Mouse (Mus musculus): ENCODE data around the gene Ap1s2. TPM values are rescaled to one million over a fixed set of nuclear protein-coding genes. Genes with fewer than 3 reads are reported as not detected.
A peak's percentile ranks its signal among the peaks of the same experiment; 100 is the strongest.

The Ap1s2 gene
- polyA plus RNA-seq, 1 experiment: 2.2 TPM

- no peaks in the 10 kb centered on the region for H3K4me1 ChIP-seq (ENCODE audit: control insufficient read depth, insufficient read depth, low read length)
- peak; percentile 94 for DNase-seq
- 0% methylated on average over 16 of the region's 29 CpGs for WGBS
- peak within 1 kb of the TSS; percentile 81 for H3K4me3 ChIP-seq (ENCODE audit: insufficient read depth, low read depth, low read length)
- H3K36me3 ChIP-seq (ENCODE audit: control insufficient read depth, insufficient read depth, low read length): no peaks in the 10 kb centered on the region; the same call in 1 of the 2 replicates
- peak within 1 kb of the TSS; percentile 97 for H3K27ac ChIP-seq (ENCODE audit: insufficient read depth, low read depth, low read length)
- TF ChIP-seq CTCF (conservative IDR thresholded peaks at IDR 0.05; ENCODE audit: insufficient read depth, insufficient read length, low read depth, low read length): no peak
- TF ChIP-seq POLR2A (IDR thresholded peaks at IDR 0.05; ENCODE audit: low read depth, low read length): no peak
- no peaks in the 10 kb centered on the region for H3K27me3 ChIP-seq (replicated peaks; ENCODE audit: control insufficient read depth, insufficient read depth, low read length)
Observed at GRCm38 (mm10) chrX:163958467-163958875, 49.7 kb downstream of the Ap1s2 start, which contains the start of gene Zrsr2. Zrsr2 (minus strand) TSS chrX:163958661.

DNA sequence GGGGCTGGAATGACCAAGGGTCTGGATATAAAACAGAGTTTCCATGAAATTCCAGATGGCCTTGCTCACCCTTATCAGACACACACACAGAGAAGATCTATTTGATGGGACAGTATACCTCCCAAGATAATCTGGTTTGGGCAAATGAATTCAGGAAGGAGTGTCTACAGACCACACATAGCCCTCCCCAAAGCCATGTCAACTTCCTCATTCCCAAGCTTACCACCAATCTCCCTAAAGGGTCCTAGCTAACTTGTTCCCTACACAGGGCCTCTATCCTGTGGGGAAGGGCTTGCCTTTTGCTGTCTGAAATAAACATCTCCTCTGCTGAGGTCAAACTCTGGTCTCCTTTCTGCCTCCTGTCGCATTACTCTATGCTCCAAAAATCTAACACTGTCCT lies 72.3 kb downstream of the Ap1s2 start:
- Histone ChIP-seq H3K36me3 (ENCODE audit: control insufficient read depth, insufficient read depth, low read length) (no peaks in the 10 kb centered on the region), H3K27me3 (replicated peaks; ENCODE audit: control insufficient read depth, insufficient read depth, low read length) (no peaks in the 10 kb centered on the region), H3K27ac (ENCODE audit: insufficient read depth, low read depth, low read length) (no peak overlapping the region), H3K4me3 (ENCODE audit: insufficient read depth, low read depth, low read length) (no peak overlapping the region), H3K4me1 (ENCODE audit: control insufficient read depth, insufficient read depth, low read length) (no peaks in the 10 kb centered on the region)
- 96% methylated on average over 1 of the region's 1 CpGs for WGBS
- DNase-seq: no peak
- TF ChIP-seq POLR2A (IDR thresholded peaks at IDR 0.05; ENCODE audit: low read depth, low read length) (no peak), CTCF (conservative IDR thresholded peaks at IDR 0.05; ENCODE audit: insufficient read depth, insufficient read length, low read depth, low read length) (no peak)

DNA sequence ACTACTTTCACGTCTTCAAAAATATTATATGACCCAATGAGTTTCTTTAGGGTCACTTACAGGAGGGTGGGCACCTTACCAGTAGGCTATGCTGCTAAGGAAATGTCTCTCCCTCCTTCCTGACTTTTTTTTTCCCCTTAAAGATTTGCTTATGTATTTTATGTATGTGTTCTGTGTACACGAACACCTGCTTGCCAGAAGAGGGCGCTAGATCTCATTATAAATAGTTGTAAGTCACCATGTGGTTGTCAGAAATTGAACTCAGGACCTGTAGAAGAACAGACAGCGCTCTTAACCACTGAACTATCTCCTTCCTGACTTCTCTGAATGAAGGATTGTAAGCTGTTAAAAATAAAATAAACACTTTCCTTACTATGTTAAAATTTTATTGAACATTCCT lies 72.7 kb downstream of the Ap1s2 start:
- no peak overlapping the region for H3K27ac ChIP-seq (ENCODE audit: insufficient read depth, low read depth, low read length)
- no peak for DNase-seq

GRCm38 (mm10) chrX:163982129-163982528 lies 73.3 kb downstream of the Ap1s2 start:
- WGBS: 71% methylated on average over 6 of the region's 6 CpGs
- no peak overlapping the region for H3K27ac ChIP-seq (ENCODE audit: insufficient read depth, low read depth, low read length)
- no peak overlapping the region for H3K4me3 ChIP-seq (ENCODE audit: insufficient read depth, low read depth, low read length)
- H3K4me1 ChIP-seq (ENCODE audit: control insufficient read depth, insufficient read depth, low read length): no peaks in the 10 kb centered on the region
- no peak for DNase-seq
- TF ChIP-seq POLR2A (IDR thresholded peaks at IDR 0.05; ENCODE audit: low read depth, low read length): no peak
- no peak for TF ChIP-seq CTCF (conservative IDR thresholded peaks at IDR 0.05; ENCODE audit: insufficient read depth, insufficient read length, low read depth, low read length)
- no peaks in the 10 kb centered on the region for H3K36me3 ChIP-seq (ENCODE audit: control insufficient read depth, insufficient read depth, low read length)
- no peaks in the 10 kb centered on the region for H3K27me3 ChIP-seq (replicated peaks; ENCODE audit: control insufficient read depth, insufficient read depth, low read length)

More for the DNA sequence above, 72.7 kb downstream of the Ap1s2 start:
- no peak for TF ChIP-seq POLR2A (IDR thresholded peaks at IDR 0.05; ENCODE audit: low read depth, low read length)
- no peak for TF ChIP-seq CTCF (conservative IDR thresholded peaks at IDR 0.05; ENCODE audit: insufficient read depth, insufficient read length, low read depth, low read length)
- Histone ChIP-seq H3K4me1 (ENCODE audit: control insufficient read depth, insufficient read depth, low read length) (no peaks in the 10 kb centered on the region), H3K36me3 (ENCODE audit: control insufficient read depth, insufficient read depth, low read length) (no peaks in the 10 kb centered on the region), H3K27me3 (replicated peaks; ENCODE audit: control insufficient read depth, insufficient read depth, low read length) (no peaks in the 10 kb centered on the region), H3K4me3 (ENCODE audit: insufficient read depth, low read depth, low read length) (no peak overlapping the region)
- 57% methylated on average over 4 of the region's 4 CpGs for WGBS

Other genes with a start within 250 kb of the Ap1s2 start
- not detected in 2 replicates for gene Rnf138rt1, start 147.7 kb upstream of the Ap1s2 start, polyA plus RNA-seq (2012; rRNA removed)
- gene Zrsr2, start 49.6 kb downstream of the Ap1s2 start, polyA plus RNA-seq (2012; rRNA removed): 6.2 and 10.5 TPM in 2 replicates
- 45.6 and 49.1 TPM in 2 replicates for gene Car5b, start 119.0 kb downstream of the Ap1s2 start, polyA plus RNA-seq (2012; rRNA removed)
- gene Siah1b, start 167.5 kb downstream of the Ap1s2 start, polyA plus RNA-seq (2012; rRNA removed): 5.9 and 6.7 TPM in 2 replicates
- 171 and 274 TPM in 2 replicates for gene Cltrn, start 179.8 kb downstream of the Ap1s2 start, polyA plus RNA-seq (2012; rRNA removed)
- 8.4 and 11.0 TPM in 2 replicates for gene Ace2, start 230.3 kb downstream of the Ap1s2 start, polyA plus RNA-seq (2012; rRNA removed)

All from kidney, adult 2 months (tissue).